Mouse (Mus musculus) spleen, adult 2 months (tissue): ENCODE measurements around the gene Fyn. TPM values are rescaled to one million over a fixed set of nuclear protein-coding genes. Genes with fewer than 3 reads are reported as not detected.

ENCODE experiments used
- DNase-seq, 2 experiments: peaks; one replicate each; pipeline versions ENCODE4 v3.0.0 to v3.0.0-alpha.2; 2012 to 2021; ENCODE audit warnings: low spot score in 2 of 2, low read depth in 1 of 2
- H3K27ac ChIP-seq: fragments of 200-500 bp; 2 replicates; pipeline ENCODE4 v1.5.1; 2012; ENCODE audit warnings: low read length, inconsistent platforms; ENCODE audit not compliant: insufficient read depth
- H3K27me3 ChIP-seq: fragments of 200-500 bp; 2 replicates; pipeline ENCODE4 v1.6.1; 2012; ENCODE audit warnings: mild to moderate bottlenecking, moderate library complexity, low read length, inconsistent platforms; ENCODE audit not compliant: control insufficient read depth, insufficient read depth
- H3K36me3 ChIP-seq: fragments of 200-500 bp; 2 replicates; pipeline ENCODE4 v1.6.1; 2012; ENCODE audit warnings: mild to moderate bottlenecking, low read length, inconsistent platforms; ENCODE audit not compliant: control insufficient read depth, insufficient read depth
- H3K4me1 ChIP-seq: fragments of 200-500 bp; 2 replicates; pipeline ENCODE4 v1.6.1; 2011; ENCODE audit warnings: inconsistent platforms; ENCODE audit not compliant: control insufficient read depth, insufficient read depth, insufficient read length
- H3K4me3 ChIP-seq: fragments of 200-500 bp; 2 replicates; pipeline ENCODE4 v1.5.1; 2011; ENCODE audit warnings: mild to moderate bottlenecking, inconsistent platforms; ENCODE audit not compliant: insufficient read depth, insufficient read length; ENCODE audit errors: extremely low read depth
- CTCF ChIP-seq: fragments of 200-500 bp; IDR thresholded peaks from 2 replicates; pipeline ENCODE4 v1.5.1; 2011; ENCODE audit warnings: mild to moderate bottlenecking, inconsistent platforms; ENCODE audit not compliant: insufficient read depth, insufficient read length, insufficient replicate concordance; ENCODE audit errors: extremely low read depth
- POLR2A ChIP-seq: fragments of 200-500 bp; IDR thresholded peaks from 2 replicates; pipeline ENCODE4 v1.6.1; 2011; ENCODE audit warnings: low read depth, low read length, inconsistent platforms
- WGBS: fragments of 180-500 bp; shearing (Covaris S2); methylation state at CpG from one replicate; pipeline ENCODE4 v1.1.7; 2018; 5-methylcytosine and 5-hydroxymethylcytosine counted together
- polyA plus RNA-seq: library from polyadenylated mRNA; depleted of rRNA; stranded (reverse); fragments of >200 nt; gene quantifications from 2 replicates; pipeline ENCODE4 v1.2.3, GENCODE M21; 2012

Fyn gene
- polyA plus RNA-seq, 1 experiment: 38.0 TPM

GRCm38 (mm10) chr10:39429661-39430060 lies 61.0 kb downstream of the Fyn start:
- no peak for TF ChIP-seq CTCF
- TF ChIP-seq POLR2A: no peak
- no peak overlapping the region for H3K27ac ChIP-seq
- 92% methylated on average over 4 of the region's 4 CpGs for WGBS
- no peaks in the 10 kb centered on the region for H3K27me3 ChIP-seq
- no peak for DNase-seq
- peaks cover 2% of the 10 kb centered on the region; the same call in 1 of the 2 replicates for H3K4me1 ChIP-seq
- H3K36me3 ChIP-seq: no peaks in the 10 kb centered on the region
- no peak overlapping the region for H3K4me3 ChIP-seq

GRCm38 (mm10) chr10:39430074-39430764 lies 61.6 kb downstream of the Fyn start:
- H3K4me1 ChIP-seq: peaks cover 2% of the 10 kb centered on the region; the same call in 1 of the 2 replicates
- H3K27ac ChIP-seq: no peak overlapping the region
- WGBS: 76% methylated on average over 14 of the region's 14 CpGs

GRCm38 (mm10) chr10:39431265-39431664 lies 62.6 kb downstream of the Fyn start:
- Histone ChIP-seq H3K27me3 (no peaks in the 10 kb centered on the region), H3K27ac (no peak overlapping the region), H3K4me1 (peaks cover 2% of the 10 kb centered on the region; the same call in 1 of the 2 replicates), H3K4me3 (no peak overlapping the region), H3K36me3 (no peaks in the 10 kb centered on the region)
- WGBS: 74% methylated on average over 2 of the region's 2 CpGs
- TF ChIP-seq POLR2A: no peak
- TF ChIP-seq CTCF: no peak
- no peak for DNase-seq

More at GRCm38 (mm10) chr10:39430074-39430764, 61.6 kb downstream of the Fyn start:
- H3K27me3 ChIP-seq: no peaks in the 10 kb centered on the region
- TF ChIP-seq CTCF (no peak), POLR2A (no peak)
- H3K4me3 ChIP-seq: no peak overlapping the region
- no peaks in the 10 kb centered on the region for H3K36me3 ChIP-seq
- DNase-seq: no peak

GRCm38 (mm10) chr10:39432648-39433568 lies 64.3 kb downstream of the Fyn start:
- DNase-seq: no peak
- Histone ChIP-seq H3K27ac (no peak overlapping the region), H3K4me3 (no peak overlapping the region)

GRCm38 (mm10) chr10:39433893-39434292 lies 65.2 kb downstream of the Fyn start:
- H3K4me1 ChIP-seq: peaks cover 6% of the 10 kb centered on the region
- H3K4me3 ChIP-seq: no peak overlapping the region
- no peak overlapping the region for H3K27ac ChIP-seq
- TF ChIP-seq CTCF: no peak
- no peak for TF ChIP-seq POLR2A
- WGBS: 89% methylated on average over 7 of the region's 7 CpGs
- H3K27me3 ChIP-seq: no peaks in the 10 kb centered on the region
- no peaks in the 10 kb centered on the region for H3K36me3 ChIP-seq
- DNase-seq: no peak

More at GRCm38 (mm10) chr10:39432648-39433568, 64.3 kb downstream of the Fyn start:
- WGBS: 87% methylated on average over 14 of the region's 14 CpGs
- Histone ChIP-seq H3K36me3 (no peaks in the 10 kb centered on the region), H3K4me1 (peaks cover 6% of the 10 kb centered on the region), H3K27me3 (no peaks in the 10 kb centered on the region)
- TF ChIP-seq CTCF (no peak), POLR2A (no peak)

GRCm38 (mm10) chr10:39434758-39435448 lies 66.2 kb downstream of the Fyn start:
- WGBS: 42% methylated on average over 8 of the region's 8 CpGs
- no peak overlapping the region for H3K4me3 ChIP-seq
- no peaks in the 10 kb centered on the region for H3K27me3 ChIP-seq
- DNase-seq: no peak
- TF ChIP-seq POLR2A (no peak), CTCF (no peak)
- peaks cover 6% of the 10 kb centered on the region for H3K4me1 ChIP-seq
- H3K27ac ChIP-seq: no peak overlapping the region
- no peaks in the 10 kb centered on the region for H3K36me3 ChIP-seq

- H3K4me3 ChIP-seq: no peak overlapping the region
- peaks cover 4% of the 10 kb centered on the region; the same call in 1 of the 2 replicates for H3K4me1 ChIP-seq
- no peak for DNase-seq
- no peaks in the 10 kb centered on the region for H3K27me3 ChIP-seq
- no peaks in the 10 kb centered on the region for H3K36me3 ChIP-seq
- TF ChIP-seq CTCF (no peak), POLR2A (no peak)
- no peak overlapping the region for H3K27ac ChIP-seq
- WGBS: 87% methylated on average over 5 of the region's 5 CpGs
Measured at GRCm38 (mm10) chr10:39438905-39439304, 70.2 kb downstream of the Fyn start.
